Mouse (Mus musculus) small intestine, adult 2 months (tissue): ENCODE data around the gene Lrfn2.

Experiments used
- CTCF ChIP-seq: fragments of 200-500 bp; IDR thresholded peaks from 2 replicates; pipeline ENCODE4 v1.5.1; 2012; ENCODE audit warnings: low read depth, mild to moderate bottlenecking, control low read depth, inconsistent platforms, low read length, moderate library complexity, mixed read lengths; ENCODE audit not compliant: insufficient replicate concordance, insufficient read length; ENCODE audit errors: extremely low read depth
- POLR2A ChIP-seq: fragments of 200-500 bp; IDR thresholded peaks from 2 replicates; pipeline ENCODE4 v1.6.1; 2012; ENCODE audit warnings: low read depth, mild to moderate bottlenecking, control low read depth, inconsistent platforms, low read length, moderate library complexity

GRCm38 (mm10) chr17:48931621-48932405 is at the start of gene Lrfn2:
- TF ChIP-seq CTCF (peak; percentile 75), POLR2A (no peak)
